Mouse (Mus musculus) midbrain, embryonic 11.5 days (tissue): ENCODE measurements around the gene Apod. TPM values are rescaled to one million over a fixed set of nuclear protein-coding genes. Genes with fewer than 3 reads are reported as not detected.

ENCODE experiments used
- ATAC-seq: fragments of 200-750 bp; cut with Nextera tagmentation; 2 replicates; pipeline ENCODE4 v1.8.0; 2017; ENCODE audit warnings: moderate TSS enrichment, moderate library complexity; ENCODE audit not compliant: low FRiP score
- DNase-seq: peaks from one replicate; pipeline ENCODE4 v3.0.0; 2015; ENCODE audit warnings: low spot score; ENCODE audit errors: missing footprints
- H3K27ac ChIP-seq: fragments of 300-500 bp; sonication (generic); 2 replicates; pipeline ENCODE4 v1.5.1; 2014; ENCODE audit warnings: low read depth, low read length
- H3K27me3 ChIP-seq: fragments of 300-500 bp; sonication (generic); 2 replicates; pipeline ENCODE4 v1.6.1; 2014; ENCODE audit warnings: mild to moderate bottlenecking, low read length, moderate library complexity, mixed read lengths; ENCODE audit not compliant: control insufficient read depth, insufficient read depth
- H3K36me3 ChIP-seq: fragments of 300-500 bp; sonication (generic); 2 replicates; pipeline ENCODE4 v1.6.1; 2014; ENCODE audit warnings: mild to moderate bottlenecking, low read length, moderate library complexity, mixed read lengths; ENCODE audit not compliant: control insufficient read depth, insufficient read depth
- H3K4me1 ChIP-seq: fragments of 300-500 bp; sonication (generic); 2 replicates; pipeline ENCODE4 v1.6.1; 2014; ENCODE audit warnings: low read length; ENCODE audit not compliant: control insufficient read depth, insufficient read depth
- H3K4me2 ChIP-seq: fragments of 300-500 bp; sonication (generic); 2 replicates; pipeline ENCODE4 v1.6.1; 2014; ENCODE audit warnings: mild to moderate bottlenecking, moderate library complexity
- H3K4me3 ChIP-seq: fragments of 300-500 bp; sonication (generic); 2 replicates; pipeline ENCODE4 v1.5.1; 2014; ENCODE audit warnings: low read depth, low read length
- H3K9ac ChIP-seq: fragments of 300-500 bp; sonication (generic); 2 replicates; pipeline ENCODE4 v1.6.1; 2014; ENCODE audit warnings: low read length
- H3K9me3 ChIP-seq: fragments of 300-500 bp; sonication (generic); 2 replicates; pipeline ENCODE4 v1.6.1; 2016; ENCODE audit warnings: low read length; ENCODE audit not compliant: control insufficient read depth
- WGBS: fragments of 180-500 bp; shearing (Covaris S2); extraction: QIAGEN DNeasy Blood & Tissue Kit; methylation state at CpG from one replicate; pipeline ENCODE4 v1.1.7; 2014; 5-methylcytosine and 5-hydroxymethylcytosine counted together
- polyA plus RNA-seq: library from polyadenylated mRNA; unstranded; fragments of >200 nt; fragmentation: Nextera tagmentation; extraction: Ambion mirVana; gene quantifications from 2 replicates; pipeline ENCODE4 v1.2.1, GENCODE M21; 2014

Apod gene
- 49.9 and 55.1 TPM in 2 replicates for polyA plus RNA-seq

- H3K9ac ChIP-seq = no peak within 1 kb of the TSS
- peak; percentile 85 for DNase-seq
- no peak within 1 kb of the TSS for H3K4me2 ChIP-seq
- H3K27ac ChIP-seq = no peak within 1 kb of the TSS
- H3K4me3 ChIP-seq = no peak within 1 kb of the TSS
- no peaks in the 10 kb centered on the region for H3K27me3 ChIP-seq
- H3K4me1 ChIP-seq = 0 out of 2 replicates have a peak, but pooled peaks cover 5% of the 10 kb centered on the region
- no peaks in the 10 kb centered on the region for H3K36me3 ChIP-seq
- no peak for ATAC-seq
- H3K9me3 ChIP-seq = no peaks in the 10 kb centered on the region
- WGBS = 47% methylated on average over 9 of the region's 9 CpGs
These were observed at the start of gene Apod for GRCm38 (mm10) chr16:31314497-31315233. TSS of gene Apod (minus strand) at chr16:31314808.

- Histone ChIP-seq H3K4me2 (no peak overlapping the region), H3K4me3 (no peak overlapping the region), H3K27ac (no peak overlapping the region), H3K9ac (no peak overlapping the region), H3K4me1 (peaks cover 2% of the 10 kb centered on the region; the same call in 1 of the 2 replicates), H3K36me3 (no peaks in the 10 kb centered on the region), H3K9me3 (no peaks in the 10 kb centered on the region), H3K27me3 (no peaks in the 10 kb centered on the region)
- 81% methylated on average over 11 of the region's 11 CpGs for WGBS
- ATAC-seq (no peak), DNase-seq (no peak)
These were observed 49.3 kb upstream of the Apod start for GRCm38 (mm10) chr16:31363685-31364436.

GRCm38 (mm10) chr16:31359542-31359941 is 44.9 kb upstream of the Apod start:
- Histone ChIP-seq H3K36me3 (no peaks in the 10 kb centered on the region), H3K27me3 (no peaks in the 10 kb centered on the region; the same call in 1 of the 2 replicates), H3K4me2 (no peak overlapping the region), H3K27ac (no peak overlapping the region), H3K4me3 (no peak overlapping the region), H3K9me3 (no peaks in the 10 kb centered on the region), H3K9ac (no peak overlapping the region), H3K4me1 (peaks cover 5% of the 10 kb centered on the region; the same call in 1 of the 2 replicates)
- WGBS = 68% methylated on average over 5 of the region's 5 CpGs
- ATAC-seq (no peak), DNase-seq (no peak)

- H3K4me1 ChIP-seq = peaks cover 5% of the 10 kb centered on the region; the same call in 1 of the 2 replicates
- H3K27me3 ChIP-seq = no peaks in the 10 kb centered on the region; the same call in 1 of the 2 replicates
- H3K9ac ChIP-seq = no peak overlapping the region
- no peak for ATAC-seq
- H3K4me2 ChIP-seq = peak overlapping the region; percentile 15; the same call in 1 of the 2 replicates
- H3K4me3 ChIP-seq = no peak overlapping the region
- no peak overlapping the region for H3K27ac ChIP-seq
- no peaks in the 10 kb centered on the region for H3K9me3 ChIP-seq
- 32% methylated on average over 9 of the region's 9 CpGs for WGBS
- no peak for DNase-seq
- H3K36me3 ChIP-seq = no peaks in the 10 kb centered on the region
These were observed 44.4 kb upstream of the Apod start for GRCm38 (mm10) chr16:31358991-31359390.

- DNase-seq (no peak), ATAC-seq (no peak)
- H3K4me1 ChIP-seq = peaks cover 5% of the 10 kb centered on the region; the same call in 1 of the 2 replicates
- H3K27ac ChIP-seq = no peak overlapping the region
- H3K36me3 ChIP-seq = no peaks in the 10 kb centered on the region
- H3K4me2 ChIP-seq = peak overlapping the region; percentile 15; the same call in 1 of the 2 replicates
- no peaks in the 10 kb centered on the region; the same call in 1 of the 2 replicates for H3K27me3 ChIP-seq
- no peak overlapping the region for H3K9ac ChIP-seq
- no peaks in the 10 kb centered on the region for H3K9me3 ChIP-seq
- no peak overlapping the region for H3K4me3 ChIP-seq
- 34% methylated on average over 15 of the region's 15 CpGs for WGBS
These were observed 44.0 kb upstream of the Apod start for GRCm38 (mm10) chr16:31358576-31358975.

- peaks cover 5% of the 10 kb centered on the region; the same call in 1 of the 2 replicates for H3K4me1 ChIP-seq
- 71% methylated on average over 6 of the region's 6 CpGs for WGBS
- no peaks in the 10 kb centered on the region for H3K36me3 ChIP-seq
- H3K27ac ChIP-seq = no peak overlapping the region
- ATAC-seq = no peak
- no peak overlapping the region for H3K4me2 ChIP-seq
- DNase-seq = no peak
- H3K9ac ChIP-seq = no peak overlapping the region
- H3K9me3 ChIP-seq = no peaks in the 10 kb centered on the region
- no peak overlapping the region for H3K4me3 ChIP-seq
- no peaks in the 10 kb centered on the region; the same call in 1 of the 2 replicates for H3K27me3 ChIP-seq
These were observed 41.3 kb upstream of the Apod start for GRCm38 (mm10) chr16:31355882-31356281.

GRCm38 (mm10) chr16:31354341-31355329 is 40.0 kb upstream of the Apod start:
- Histone ChIP-seq H3K27me3 (no peaks in the 10 kb centered on the region; the same call in 1 of the 2 replicates), H3K4me3 (no peak overlapping the region), H3K36me3 (no peaks in the 10 kb centered on the region), H3K9me3 (no peaks in the 10 kb centered on the region), H3K27ac (no peak overlapping the region), H3K9ac (no peak overlapping the region), H3K4me2 (no peak overlapping the region), H3K4me1 (peaks cover 5% of the 10 kb centered on the region; the same call in 1 of the 2 replicates)
- ATAC-seq = peak; percentile 63; the same call in 1 of the 2 replicates
- DNase-seq = peak; percentile 98
- WGBS = 30% methylated on average over 17 of the region's 17 CpGs

GRCm38 (mm10) chr16:31352996-31353395 is 38.4 kb upstream of the Apod start:
- Histone ChIP-seq H3K9me3 (no peaks in the 10 kb centered on the region), H3K9ac (no peak overlapping the region), H3K36me3 (no peaks in the 10 kb centered on the region), H3K27me3 (no peaks in the 10 kb centered on the region; the same call in 1 of the 2 replicates), H3K4me1 (no peaks in the 10 kb centered on the region), H3K4me2 (no peak overlapping the region), H3K4me3 (no peak overlapping the region), H3K27ac (no peak overlapping the region)
- 78% methylated on average over 4 of the region's 4 CpGs for WGBS
- ATAC-seq = no peak
- DNase-seq = no peak
